Mouse (Mus musculus) left cerebral cortex, adult 11 months (tissue): ENCODE data around the gene Gngt2.

Experiments used
- DNase-seq: peaks from one replicate; pipeline ENCODE4 v3.0.0; 2022; ENCODE audit warnings: low spot score

The Gngt2 gene

GRCm38 (mm10) chr11:95826317-95827167 lies 10.5 kb upstream of the Gngt2 start:
- DNase-seq = no peak

- DNase-seq = no peak
Observed at GRCm38 (mm10) chr11:95827168-95827447, 9.9 kb upstream of the Gngt2 start.

- no peak for DNase-seq
Observed at GRCm38 (mm10) chr11:95827464-95828085, 9.4 kb upstream of the Gngt2 start.

- no peak for DNase-seq
Observed at GRCm38 (mm10) chr11:95828181-95828964, 8.6 kb upstream of the Gngt2 start.

GRCm38 (mm10) chr11:95829526-95830050 lies 7.4 kb upstream of the Gngt2 start:
- no peak for DNase-seq

- no peak for DNase-seq
Observed at GRCm38 (mm10) chr11:95830411-95831275, 6.4 kb upstream of the Gngt2 start.

- DNase-seq = no peak
Observed at GRCm38 (mm10) chr11:95831276-95831619, 5.8 kb upstream of the Gngt2 start.

- DNase-seq = no peak
Observed at GRCm38 (mm10) chr11:95831641-95832040, 5.4 kb upstream of the Gngt2 start.

GRCm38 (mm10) chr11:95832129-95833005 lies 4.6 kb upstream of the Gngt2 start:
- DNase-seq = no peak

GRCm38 (mm10) chr11:95833006-95833570 lies 3.9 kb upstream of the Gngt2 start:
- no peak for DNase-seq

GRCm38 (mm10) chr11:95833631-95834142 lies 3.3 kb upstream of the Gngt2 start:
- no peak for DNase-seq

- DNase-seq = no peak
Observed at GRCm38 (mm10) chr11:95834143-95834667, 2.8 kb upstream of the Gngt2 start.

- DNase-seq = no peak
Observed at GRCm38 (mm10) chr11:95834742-95835710, 2.0 kb upstream of the Gngt2 start.

GRCm38 (mm10) chr11:95835832-95836231 lies 1.2 kb upstream of the Gngt2 start:
- DNase-seq = no peak

- no peak for DNase-seq
Observed at GRCm38 (mm10) chr11:95836433-95836832, 583 bp upstream of the Gngt2 start.

GRCm38 (mm10) chr11:95838598-95838997 lies 1.6 kb downstream of the Gngt2 start:
- no peak for DNase-seq

GRCm38 (mm10) chr11:95838999-95839868 lies 2.2 kb downstream of the Gngt2 start:
- DNase-seq = no peak
